Mouse (Mus musculus) E14TG2a.4 (cell line): ENCODE data around the gene BC055324.

Experiments used
- H3K27me3 ChIP-seq: 2 replicates; pipeline ENCODE4 v1.6.1; 2014; ENCODE audit warnings: low read length, control low read depth; ENCODE audit not compliant: insufficient read depth
- H3K36me3 ChIP-seq: 2 replicates; pipeline ENCODE4 v1.6.1; 2014; ENCODE audit warnings: low read length, control low read depth; ENCODE audit not compliant: insufficient read depth
- H3K4me1 ChIP-seq: replicated peaks from 2 replicates; pipeline ENCODE4 v1.6.1; 2014; ENCODE audit warnings: low read depth, low read length, control low read depth
- H3K4me3 ChIP-seq: replicated peaks from 2 replicates; pipeline ENCODE4 v1.5.1; 2014; ENCODE audit warnings: mild to moderate bottlenecking, low read length
- H3K9me3 ChIP-seq: 2 replicates; pipeline ENCODE4 v1.6.1; 2014; ENCODE audit warnings: low read length, control low read depth
- CTCF ChIP-seq: conservative IDR thresholded peaks from 2 replicates; pipeline ENCODE4 v1.5.1; 2014; ENCODE audit warnings: low read length
- NANOG ChIP-seq: IDR thresholded peaks from 2 replicates; pipeline ENCODE4 v1.6.1; 2014; ENCODE audit warnings: borderline replicate concordance, low read length, mixed read lengths
- POU5F1 ChIP-seq: IDR thresholded peaks from 2 replicates; pipeline ENCODE4 v1.6.1; 2014; ENCODE audit warnings: low read length, borderline replicate concordance

BC055324 gene

DNA sequence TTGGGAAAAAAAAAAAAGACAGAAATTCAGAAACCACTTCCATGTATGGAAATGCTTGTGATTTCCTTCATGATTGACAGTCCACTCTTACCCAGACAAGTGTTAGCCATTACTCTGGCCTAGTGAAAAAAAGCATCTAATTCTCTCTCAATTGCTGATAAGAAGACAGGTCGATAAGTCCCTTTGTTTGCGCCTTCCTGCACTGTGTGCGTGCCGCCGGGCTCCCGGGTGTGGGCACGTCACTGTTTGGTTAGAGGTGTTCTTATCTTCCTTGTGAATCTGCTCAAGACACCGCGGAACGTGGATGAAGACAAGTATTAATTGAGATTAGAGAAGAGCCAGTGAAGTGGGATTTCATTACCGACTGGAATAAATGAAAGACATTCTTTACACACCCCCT, 86.2 kb downstream of the BC055324 start:
- no peaks in the 10 kb centered on the region for H3K36me3 ChIP-seq
- no peak overlapping the region for H3K4me3 ChIP-seq
- no peaks in the 10 kb centered on the region for H3K27me3 ChIP-seq
- TF ChIP-seq CTCF (no peak), POU5F1 (no peak), NANOG (no peak)
- no peaks in the 10 kb centered on the region for H3K4me1 ChIP-seq
- H3K9me3 ChIP-seq, result no peaks in the 10 kb centered on the region

DNA sequence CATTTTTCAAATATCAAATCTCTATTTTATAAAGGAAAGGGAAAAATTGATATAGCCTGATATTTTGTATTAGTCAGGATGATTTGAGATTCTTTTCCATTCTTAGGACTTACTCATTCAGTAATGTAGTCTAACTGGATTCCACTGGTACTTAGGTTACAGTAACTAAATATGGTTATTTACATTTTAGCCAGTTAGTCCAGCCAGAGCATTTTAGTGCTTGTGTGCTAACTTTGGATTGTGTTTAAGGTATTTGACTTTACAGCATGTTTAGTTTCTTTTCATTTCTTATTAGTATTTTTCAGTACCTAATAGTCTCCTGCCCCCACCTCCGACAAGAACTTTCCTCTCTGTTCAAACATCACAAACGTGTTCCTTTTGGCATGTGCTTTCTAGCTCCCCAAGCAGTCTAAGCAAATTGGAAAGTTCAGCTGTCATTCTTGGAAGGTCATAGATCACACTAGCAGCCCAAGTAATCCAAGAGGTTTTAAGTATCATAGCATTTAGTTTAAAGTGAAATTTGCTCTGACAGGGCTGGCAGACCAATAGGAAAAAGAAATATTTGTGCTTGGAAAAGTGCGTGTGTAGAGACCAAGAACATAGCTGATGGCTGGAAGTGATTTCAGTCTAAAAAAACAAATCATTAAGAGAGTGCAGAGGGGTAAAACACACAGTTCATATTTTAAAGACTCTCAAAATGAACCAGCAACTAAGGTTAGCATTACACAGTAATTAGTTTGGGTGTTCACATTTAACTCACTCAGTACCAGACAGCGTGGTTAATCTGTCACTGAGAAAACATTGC, 87.4 kb downstream of the BC055324 start:
- H3K27me3 ChIP-seq, result no peaks in the 10 kb centered on the region

DNA sequence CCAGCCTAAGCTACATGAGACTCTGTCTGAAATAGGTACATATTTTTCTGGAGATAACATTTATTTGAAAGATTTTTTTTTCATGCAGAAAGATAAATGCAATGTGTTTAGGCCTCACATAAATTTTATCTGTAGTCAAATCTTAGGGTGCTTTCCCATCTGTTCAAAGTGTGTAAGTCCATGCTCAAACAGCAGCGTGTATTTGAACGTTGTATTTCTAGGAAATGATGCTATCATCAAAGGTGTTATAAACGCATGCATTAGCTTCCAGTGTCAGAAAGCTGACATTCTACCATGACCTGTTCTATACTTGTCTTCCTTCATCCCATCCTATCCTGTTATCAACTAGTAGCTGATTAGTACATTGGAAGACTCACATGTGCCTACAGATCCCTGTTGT, 91.2 kb downstream of the BC055324 start:
- no peaks in the 10 kb centered on the region for H3K9me3 ChIP-seq
- H3K36me3 ChIP-seq, result no peaks in the 10 kb centered on the region
- H3K4me3 ChIP-seq, result no peak overlapping the region
- TF ChIP-seq POU5F1 (no peak), CTCF (no peak), NANOG (no peak)
- no peaks in the 10 kb centered on the region for H3K27me3 ChIP-seq
- H3K4me1 ChIP-seq, result no peaks in the 10 kb centered on the region

More for the DNA sequence above, 87.4 kb downstream of the BC055324 start:
- H3K9me3 ChIP-seq, result no peaks in the 10 kb centered on the region
- H3K4me3 ChIP-seq, result no peak overlapping the region
- H3K4me1 ChIP-seq, result no peaks in the 10 kb centered on the region
- no peaks in the 10 kb centered on the region for H3K36me3 ChIP-seq
- no peak for TF ChIP-seq NANOG
- no peak for TF ChIP-seq CTCF
- TF ChIP-seq POU5F1, result no peak

DNA sequence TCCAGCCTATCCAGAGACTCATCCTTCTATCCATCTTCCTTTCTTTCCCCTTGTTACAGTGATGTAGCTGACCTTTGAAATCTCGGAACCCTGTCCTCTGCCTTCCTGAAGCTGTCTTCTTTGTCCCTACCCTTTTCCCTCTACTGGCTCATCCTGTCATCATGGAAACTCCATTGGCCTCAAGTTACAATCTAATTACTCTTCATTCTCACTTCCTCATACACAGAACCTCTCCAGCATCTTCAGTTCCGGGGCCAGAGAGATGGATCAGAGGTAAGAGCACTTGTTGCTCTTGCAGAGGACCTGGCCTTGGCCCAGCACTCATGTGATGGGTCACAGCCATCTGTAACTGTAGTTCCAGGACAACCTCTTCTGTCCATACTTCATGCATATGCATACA, 94.4 kb downstream of the BC055324 start:
- Histone ChIP-seq H3K36me3 (no peaks in the 10 kb centered on the region), H3K9me3 (no peaks in the 10 kb centered on the region), H3K4me1 (no peaks in the 10 kb centered on the region), H3K4me3 (no peak overlapping the region), H3K27me3 (no peaks in the 10 kb centered on the region)
- TF ChIP-seq POU5F1 (no peak), CTCF (no peak), NANOG (no peak)

DNA sequence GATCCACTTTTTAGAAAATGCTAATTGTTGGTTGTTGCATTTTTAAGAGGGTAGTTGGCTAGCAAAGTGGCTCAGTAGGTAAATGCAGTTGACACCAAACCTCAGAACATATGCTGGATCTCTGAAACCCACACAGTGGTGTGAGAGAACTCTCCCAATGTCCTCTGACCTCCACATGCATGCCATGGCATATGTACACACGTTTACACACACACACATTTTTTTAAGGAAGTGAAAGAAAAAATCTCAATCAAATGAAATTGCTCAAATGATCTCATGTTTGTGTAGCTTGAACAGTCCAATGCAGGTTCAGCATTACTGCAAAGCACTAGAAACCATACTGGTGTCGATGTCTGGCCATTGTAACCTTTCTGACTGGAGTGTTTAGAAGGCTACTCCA, 95.0 kb downstream of the BC055324 start:
- no peaks in the 10 kb centered on the region for H3K36me3 ChIP-seq
- H3K27me3 ChIP-seq, result no peaks in the 10 kb centered on the region
- TF ChIP-seq POU5F1 (no peak), CTCF (no peak), NANOG (no peak)
- no peaks in the 10 kb centered on the region for H3K9me3 ChIP-seq
- H3K4me1 ChIP-seq, result no peaks in the 10 kb centered on the region
- H3K4me3 ChIP-seq, result no peak overlapping the region

DNA sequence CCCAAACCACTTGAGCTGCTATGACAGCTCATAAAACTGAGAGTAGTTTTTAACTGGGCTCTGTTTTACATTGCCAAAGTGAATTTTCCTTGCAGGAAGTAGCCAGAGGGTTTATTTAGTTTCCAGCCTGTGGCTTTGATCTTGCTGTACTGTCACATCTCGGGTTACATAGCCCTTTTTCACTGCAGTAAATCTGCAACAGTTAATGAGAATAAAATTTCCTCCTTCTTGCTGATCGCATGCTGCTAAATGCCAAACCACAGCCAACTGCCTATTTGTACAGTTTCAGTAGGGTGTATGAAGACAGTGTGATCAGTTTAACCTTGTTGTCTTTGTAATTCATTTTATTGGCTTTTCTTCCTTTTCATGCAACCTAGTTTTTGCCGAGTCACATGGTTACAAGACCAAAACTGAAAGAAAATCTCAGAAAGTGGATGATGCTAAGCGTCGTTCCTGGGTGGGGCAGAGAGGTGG, 96.3 kb downstream of the BC055324 start:
- no peak for TF ChIP-seq POU5F1
- no peak for TF ChIP-seq CTCF
- no peak for TF ChIP-seq NANOG

More for the DNA sequence above, 96.3 kb downstream of the BC055324 start:
- Histone ChIP-seq H3K4me3 (no peak overlapping the region), H3K36me3 (no peaks in the 10 kb centered on the region), H3K9me3 (no peaks in the 10 kb centered on the region), H3K4me1 (no peaks in the 10 kb centered on the region), H3K27me3 (no peaks in the 10 kb centered on the region)
